Mouse (Mus musculus) intestine, postnatal 0 days (tissue): Measurements from ENCODE around the gene Sox6. TPM values are rescaled to one million over a fixed set of nuclear protein-coding genes. Genes with fewer than 3 reads are reported as not detected.

Experiments
- ATAC-seq: fragments of 200-750 bp; cut with Nextera tagmentation; 2 replicates; pipeline ENCODE4 v1.8.0; 2017; ENCODE audit warnings: mild to moderate bottlenecking, moderate TSS enrichment, moderate library complexity
- H3K27ac ChIP-seq: fragments of 300-500 bp; sonication (generic); 2 replicates; pipeline ENCODE4 v1.5.1; 2014; ENCODE audit warnings: mild to moderate bottlenecking, low read depth, low read length, moderate library complexity
- H3K27me3 ChIP-seq: fragments of 300-500 bp; sonication (generic); replicated peaks from 2 replicates; pipeline ENCODE4 v1.6.1; 2014; ENCODE audit warnings: low read length, mixed read lengths; ENCODE audit not compliant: control insufficient read depth, insufficient read depth
- H3K36me3 ChIP-seq: fragments of 300-500 bp; sonication (generic); 2 replicates; pipeline ENCODE4 v1.6.1; 2014; ENCODE audit warnings: mild to moderate bottlenecking, moderate library complexity; ENCODE audit not compliant: control insufficient read depth, insufficient read depth
- H3K4me1 ChIP-seq: fragments of 300-500 bp; sonication (generic); replicated peaks from 2 replicates; pipeline ENCODE4 v1.6.1; 2014; ENCODE audit warnings: antibody characterized with exemption, low read length, mixed read lengths; ENCODE audit not compliant: control insufficient read depth, insufficient read depth
- H3K4me2 ChIP-seq: fragments of 300-500 bp; sonication (generic); replicated peaks from 2 replicates; pipeline ENCODE4 v1.6.1; 2014; ENCODE audit warnings: low read depth, mild to moderate bottlenecking, moderate library complexity
- H3K4me3 ChIP-seq: fragments of 300-500 bp; sonication (generic); 2 replicates; pipeline ENCODE4 v1.5.1; 2014; ENCODE audit warnings: low read depth, low read length
- H3K9ac ChIP-seq: fragments of 300-500 bp; sonication (generic); 2 replicates; pipeline ENCODE4 v1.6.1; 2014; ENCODE audit warnings: mild to moderate bottlenecking, low read depth, low read length
- H3K9me3 ChIP-seq: fragments of 300-500 bp; sonication (generic); 2 replicates; pipeline ENCODE4 v1.6.1; 2016; ENCODE audit warnings: mixed run types; ENCODE audit not compliant: control insufficient read depth
- CTCF ChIP-seq: sonication (generic); IDR thresholded peaks from 2 replicates; pipeline ENCODE4 v1.5.1; 2016; ENCODE audit warnings: low read depth, mild to moderate bottlenecking, control low read depth, antibody characterized with exemption, moderate library complexity
- WGBS: fragments of 180-500 bp; shearing (Covaris S2); extraction: QIAGEN DNeasy Blood & Tissue Kit; methylation state at CpG from one replicate; pipeline ENCODE4 v1.1.7; 2014; 5-methylcytosine and 5-hydroxymethylcytosine counted together
- polyA plus RNA-seq: library from polyadenylated mRNA; unstranded; fragments of >200 nt; fragmentation: Nextera tagmentation; extraction: Ambion mirVana; gene quantifications from 2 replicates; pipeline ENCODE4 v1.2.1, GENCODE M21; 2015

The Sox6 gene
- polyA plus RNA-seq, 1 experiment from 2014 or later, result 21.6 TPM

DNA sequence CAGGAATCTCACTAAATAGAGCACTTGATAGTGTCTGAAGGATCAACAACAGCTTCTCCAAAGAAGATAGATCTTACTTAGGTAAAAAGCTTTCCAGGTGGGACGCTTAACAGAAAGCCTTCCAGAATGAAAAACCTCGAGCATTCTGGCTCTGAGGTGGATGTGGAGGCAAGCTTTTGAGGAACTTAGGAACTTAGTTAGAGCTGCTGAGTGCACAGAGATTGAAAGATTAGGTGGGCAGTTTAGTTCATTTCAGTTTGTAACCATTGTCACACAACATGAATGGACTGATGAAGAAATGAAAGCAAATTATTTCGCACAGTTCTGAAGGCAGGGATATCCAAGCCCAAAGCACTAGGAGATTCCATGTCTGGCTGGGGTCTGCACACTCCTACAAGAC is 481.9 kb downstream of the Sox6 start:
- H3K9ac ChIP-seq, result no peak overlapping the region
- WGBS, result 80% methylated on average over 3 of the region's 3 CpGs
- no peaks in the 10 kb centered on the region for H3K27me3 ChIP-seq
- no peaks in the 10 kb centered on the region for H3K36me3 ChIP-seq
- no peak overlapping the region for H3K4me3 ChIP-seq
- H3K4me1 ChIP-seq, result no peaks in the 10 kb centered on the region
- no peak overlapping the region for H3K4me2 ChIP-seq
- H3K9me3 ChIP-seq, result no peaks in the 10 kb centered on the region
- no peak for ATAC-seq
- H3K27ac ChIP-seq, result no peak overlapping the region
- no peak for TF ChIP-seq CTCF

- 69% methylated on average over 7 of the region's 7 CpGs for WGBS
These were observed 488.3 kb downstream of the Sox6 start for GRCm38 (mm10) chr7:115550197-115550804.

GRCm38 (mm10) chr7:115549670-115550069 is 488.9 kb downstream of the Sox6 start:
- H3K9me3 ChIP-seq, result no peaks in the 10 kb centered on the region
- no peak overlapping the region for H3K4me2 ChIP-seq
- H3K27me3 ChIP-seq, result no peaks in the 10 kb centered on the region
- no peak overlapping the region for H3K9ac ChIP-seq
- H3K27ac ChIP-seq, result no peak overlapping the region
- no peaks in the 10 kb centered on the region for H3K36me3 ChIP-seq
- no peak for TF ChIP-seq CTCF
- no peak for ATAC-seq
- 84% methylated on average over 4 of the region's 4 CpGs for whole genome bisulfite sequencing
- H3K4me1 ChIP-seq, result no peaks in the 10 kb centered on the region
- no peak overlapping the region for H3K4me3 ChIP-seq

More at GRCm38 (mm10) chr7:115550197-115550804, 488.3 kb downstream of the Sox6 start:
- Histone ChIP-seq H3K27me3 (no peaks in the 10 kb centered on the region), H3K4me2 (no peak overlapping the region), H3K27ac (no peak overlapping the region), H3K9me3 (no peaks in the 10 kb centered on the region), H3K4me1 (no peaks in the 10 kb centered on the region), H3K9ac (no peak overlapping the region), H3K4me3 (no peak overlapping the region), H3K36me3 (no peaks in the 10 kb centered on the region)
- no peak for ATAC-seq
- TF ChIP-seq CTCF, result no peak

DNA sequence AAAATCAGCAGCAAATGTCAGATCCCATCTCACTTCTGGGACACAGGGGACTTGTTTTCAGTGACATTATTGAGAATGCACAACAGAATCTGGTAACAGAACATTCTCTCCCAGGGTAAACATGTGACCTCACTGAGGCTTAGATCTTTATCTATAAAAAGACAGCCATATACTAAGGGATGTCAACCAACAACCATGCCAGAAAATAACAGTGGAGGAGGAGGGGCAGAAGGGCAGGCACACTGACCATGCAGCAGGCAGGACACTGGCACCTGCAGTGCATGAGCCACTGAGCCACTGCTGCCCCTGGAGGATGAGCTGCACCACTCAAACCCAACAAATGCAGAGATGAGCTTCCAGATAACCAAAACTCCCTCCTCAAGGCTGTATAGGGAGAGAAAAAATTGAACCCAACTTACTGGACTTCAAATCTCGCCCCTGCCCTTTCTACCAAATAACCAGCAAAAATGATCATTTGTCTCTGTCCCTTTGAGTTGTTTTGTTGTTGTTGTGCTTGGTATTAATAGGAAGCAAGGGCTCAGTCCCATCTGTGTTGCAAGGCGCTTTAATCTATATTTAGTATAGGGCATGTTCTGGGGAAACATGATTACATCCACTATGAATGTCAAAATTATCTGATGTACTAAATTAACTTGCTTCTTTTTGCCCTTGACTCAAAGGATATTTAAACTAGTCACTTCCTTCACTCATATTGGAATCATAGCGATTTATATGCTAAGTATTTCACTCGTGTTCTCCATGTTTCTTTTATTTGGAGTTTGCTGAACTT is 492.8 kb downstream of the Sox6 start:
- H3K9ac ChIP-seq, result no peak overlapping the region
- H3K9me3 ChIP-seq, result no peaks in the 10 kb centered on the region
- H3K4me3 ChIP-seq, result no peak overlapping the region
- H3K36me3 ChIP-seq, result peaks cover 5% of the 10 kb centered on the region; the same call in 1 of the 2 replicates
- ATAC-seq, result no peak
- no peak overlapping the region for H3K27ac ChIP-seq
- WGBS, result 93% methylated on average over 4 of the region's 4 CpGs
- H3K4me2 ChIP-seq, result no peak overlapping the region
- H3K4me1 ChIP-seq, result no peaks in the 10 kb centered on the region
- no peaks in the 10 kb centered on the region for H3K27me3 ChIP-seq
- TF ChIP-seq CTCF, result 0 out of 2 replicates have a peak, but pooled peaks have one; percentile 7

- ATAC-seq, result no peak
- Histone ChIP-seq H3K4me1 (no peaks in the 10 kb centered on the region), H3K36me3 (peaks cover 7% of the 10 kb centered on the region; the same call in 1 of the 2 replicates), H3K4me2 (no peak overlapping the region), H3K9ac (no peak overlapping the region), H3K9me3 (no peaks in the 10 kb centered on the region), H3K4me3 (no peak overlapping the region), H3K27me3 (no peaks in the 10 kb centered on the region), H3K27ac (no peak overlapping the region)
- 63% methylated on average over 4 of the region's 4 CpGs for WGBS
- TF ChIP-seq CTCF, result no peak
These were observed 495.0 kb downstream of the Sox6 start for GRCm38 (mm10) chr7:115543596-115543995.

DNA sequence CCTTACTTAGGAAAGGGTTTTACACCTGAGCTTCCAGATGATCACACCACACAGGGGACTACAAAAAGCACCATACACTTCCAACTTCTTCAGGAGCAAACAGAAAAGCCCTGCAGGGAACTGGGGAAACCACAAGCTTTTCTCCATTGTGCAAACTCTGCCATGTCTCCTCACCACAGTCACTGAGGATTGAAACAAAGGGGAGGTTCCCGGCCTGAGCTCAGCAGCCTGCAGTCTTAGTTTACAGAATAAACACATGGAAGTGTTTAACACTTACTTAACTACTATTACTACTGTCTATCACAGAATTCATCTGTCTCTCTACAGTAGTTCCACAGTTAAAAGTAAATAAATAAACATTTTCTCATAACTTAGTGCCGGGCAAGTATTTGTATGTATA is 498.3 kb downstream of the Sox6 start:
- H3K9ac ChIP-seq, result no peak overlapping the region
- 39% methylated on average over 2 of the region's 2 CpGs for WGBS
- TF ChIP-seq CTCF, result no peak

More for the DNA sequence above, 498.3 kb downstream of the Sox6 start:
- H3K4me1 ChIP-seq, result no peaks in the 10 kb centered on the region
- no peak for ATAC-seq
- no peak overlapping the region for H3K4me2 ChIP-seq
- no peak overlapping the region for H3K4me3 ChIP-seq
- peaks cover 7% of the 10 kb centered on the region; the same call in 1 of the 2 replicates for H3K36me3 ChIP-seq
- no peak overlapping the region for H3K27ac ChIP-seq
- H3K9me3 ChIP-seq, result no peaks in the 10 kb centered on the region
- H3K27me3 ChIP-seq, result no peaks in the 10 kb centered on the region
